Mouse (Mus musculus) limb, embryonic 12.5 days (tissue): Measurements from ENCODE around the gene Fgd6. TPM values are rescaled to one million over a fixed set of nuclear protein-coding genes. Genes with fewer than 3 reads are reported as not detected.

ENCODE experiments used
- ATAC-seq: fragments of 200-750 bp; cut with Nextera tagmentation; 2 replicates; pipeline ENCODE4 v1.8.0; 2017; ENCODE audit warnings: low read depth, moderate TSS enrichment; ENCODE audit not compliant: insufficient number of reproducible peaks, insufficient read depth, low FRiP score, low TSS enrichment
- H3K27ac ChIP-seq: fragments of 300-500 bp; sonication (generic); 2 replicates; pipeline ENCODE4 v1.5.1; 2016; ENCODE audit warnings: mild to moderate bottlenecking, moderate library complexity
- H3K27me3 ChIP-seq: fragments of 300-500 bp; sonication (generic); 2 replicates; pipeline ENCODE4 v1.6.1; 2016; ENCODE audit warnings: mild to moderate bottlenecking, moderate library complexity
- H3K36me3 ChIP-seq: fragments of 300-500 bp; sonication (generic); 2 replicates; pipeline ENCODE4 v1.6.1; 2016; ENCODE audit warnings: mild to moderate bottlenecking, moderate library complexity
- H3K4me1 ChIP-seq: fragments of 300-500 bp; sonication (generic); replicated peaks from 2 replicates; pipeline ENCODE4 v1.6.1; 2016
- H3K4me2 ChIP-seq: fragments of 300-500 bp; sonication (generic); 2 replicates; pipeline ENCODE4 v1.6.1; 2016; ENCODE audit warnings: mild to moderate bottlenecking, moderate library complexity
- H3K4me3 ChIP-seq: fragments of 300-500 bp; sonication (generic); replicated peaks from 2 replicates; pipeline ENCODE4 v1.5.1; 2016; ENCODE audit warnings: mild to moderate bottlenecking
- H3K9ac ChIP-seq: fragments of 300-500 bp; sonication (generic); replicated peaks from 2 replicates; pipeline ENCODE4 v1.6.1; 2016; ENCODE audit warnings: mild to moderate bottlenecking, moderate library complexity
- H3K9me3 ChIP-seq: fragments of 300-500 bp; sonication (generic); 2 replicates; pipeline ENCODE4 v1.6.1; 2016; ENCODE audit warnings: mild to moderate bottlenecking, moderate library complexity
- WGBS: fragments of 180-500 bp; shearing (Covaris S2); methylation state at CpG from one replicate; pipeline ENCODE4 v1.1.7; 2016; 5-methylcytosine and 5-hydroxymethylcytosine counted together
- polyA plus RNA-seq: library from polyadenylated mRNA; unstranded; fragments of >200 nt; fragmentation: Nextera tagmentation; extraction: Ambion mirVana; gene quantifications from 2 replicates; pipeline ENCODE4 v1.2.1, GENCODE M21; 2016

Fgd6 gene
- polyA plus RNA-seq, 1 experiment from 2014 or later: 4.6 TPM

DNA sequence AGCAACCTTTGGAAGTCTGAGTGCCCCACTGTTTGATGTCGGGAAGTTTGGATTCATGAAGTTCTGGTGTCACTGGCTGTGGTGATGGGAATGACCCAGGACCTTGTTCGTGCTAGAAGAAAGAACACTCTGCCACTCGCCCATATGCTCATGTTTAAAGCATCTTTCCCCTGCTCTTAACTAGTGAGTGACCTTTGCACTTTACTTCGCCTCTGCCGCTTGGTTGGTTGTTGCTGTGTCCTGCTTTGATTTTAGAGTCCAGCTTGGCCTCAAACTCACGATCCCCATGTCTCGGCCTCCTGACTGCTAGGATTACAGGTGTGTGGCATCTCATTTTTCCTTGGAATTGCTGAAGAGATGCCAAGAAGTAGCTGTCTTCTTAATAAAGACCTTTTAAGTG, 35.8 kb downstream of the Fgd6 start:
- peaks cover 25% of the 10 kb centered on the region for H3K4me1 ChIP-seq
- 54% methylated on average over 7 of the region's 7 CpGs for WGBS
- H3K4me3 ChIP-seq: no peak overlapping the region
- no peak overlapping the region for H3K9ac ChIP-seq
- ATAC-seq: no peak
- H3K27ac ChIP-seq: peak overlapping the region; percentile 83; the same call in 1 of the 2 replicates
- no peak overlapping the region for H3K4me2 ChIP-seq
- no peaks in the 10 kb centered on the region for H3K27me3 ChIP-seq
- peaks cover 10% of the 10 kb centered on the region; the same call in 1 of the 2 replicates for H3K36me3 ChIP-seq
- H3K9me3 ChIP-seq: 0 out of 2 replicates have a peak, but pooled peaks cover 6% of the 10 kb centered on the region

- ATAC-seq: no peak; the same call in 1 of the 2 replicates
- Histone ChIP-seq H3K27ac (peak overlapping the region; percentile 83), H3K4me1 (peaks cover 25% of the 10 kb centered on the region), H3K27me3 (no peaks in the 10 kb centered on the region), H3K9ac (no peak overlapping the region; the same call in 1 of the 2 replicates), H3K9me3 (0 out of 2 replicates have a peak, but pooled peaks cover 6% of the 10 kb centered on the region), H3K4me3 (no peak overlapping the region), H3K4me2 (no peak overlapping the region), H3K36me3 (peaks cover 10% of the 10 kb centered on the region; the same call in 1 of the 2 replicates)
- 40% methylated on average over 10 of the region's 10 CpGs for WGBS
Measured at GRCm38 (mm10) chr10:94072261-94072915, 36.6 kb downstream of the Fgd6 start.

DNA sequence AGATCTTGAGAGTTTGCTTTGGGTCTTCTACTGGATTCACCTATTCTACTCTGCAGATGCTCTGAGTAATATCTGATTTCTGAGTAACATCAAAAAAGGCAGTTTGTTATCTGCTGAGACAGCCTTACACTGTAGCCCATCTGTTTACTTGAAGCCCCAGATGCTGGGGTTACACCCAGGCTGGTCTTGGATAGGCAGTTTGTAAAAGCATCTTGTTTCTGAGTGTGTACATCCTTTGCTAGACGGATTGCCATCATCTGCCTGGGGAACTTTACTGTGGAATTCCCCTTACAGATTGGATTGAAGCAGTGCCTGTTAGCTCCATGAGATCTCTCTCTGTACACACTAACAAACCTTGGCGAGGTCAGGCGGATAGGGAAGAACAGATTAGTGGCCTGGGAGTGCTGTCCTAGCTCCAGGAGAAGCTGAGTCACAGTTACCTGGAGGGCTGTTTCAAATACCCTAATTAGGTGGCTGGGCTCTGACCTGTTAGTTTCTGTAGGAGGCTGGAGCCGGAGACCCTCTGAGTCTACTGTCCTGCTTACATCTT, 37.2 kb downstream of the Fgd6 start:
- no peak overlapping the region; the same call in 1 of the 2 replicates for H3K9ac ChIP-seq
- H3K4me3 ChIP-seq: no peak overlapping the region
- H3K9me3 ChIP-seq: 0 out of 2 replicates have a peak, but pooled peaks cover 6% of the 10 kb centered on the region
- peak overlapping the region; percentile 83 for H3K27ac ChIP-seq
- no peak for ATAC-seq
- no peak overlapping the region for H3K4me2 ChIP-seq
- 70% methylated on average over 4 of the region's 4 CpGs for WGBS
- peaks cover 25% of the 10 kb centered on the region for H3K4me1 ChIP-seq
- H3K27me3 ChIP-seq: no peaks in the 10 kb centered on the region
- H3K36me3 ChIP-seq: peaks cover 10% of the 10 kb centered on the region; the same call in 1 of the 2 replicates

DNA sequence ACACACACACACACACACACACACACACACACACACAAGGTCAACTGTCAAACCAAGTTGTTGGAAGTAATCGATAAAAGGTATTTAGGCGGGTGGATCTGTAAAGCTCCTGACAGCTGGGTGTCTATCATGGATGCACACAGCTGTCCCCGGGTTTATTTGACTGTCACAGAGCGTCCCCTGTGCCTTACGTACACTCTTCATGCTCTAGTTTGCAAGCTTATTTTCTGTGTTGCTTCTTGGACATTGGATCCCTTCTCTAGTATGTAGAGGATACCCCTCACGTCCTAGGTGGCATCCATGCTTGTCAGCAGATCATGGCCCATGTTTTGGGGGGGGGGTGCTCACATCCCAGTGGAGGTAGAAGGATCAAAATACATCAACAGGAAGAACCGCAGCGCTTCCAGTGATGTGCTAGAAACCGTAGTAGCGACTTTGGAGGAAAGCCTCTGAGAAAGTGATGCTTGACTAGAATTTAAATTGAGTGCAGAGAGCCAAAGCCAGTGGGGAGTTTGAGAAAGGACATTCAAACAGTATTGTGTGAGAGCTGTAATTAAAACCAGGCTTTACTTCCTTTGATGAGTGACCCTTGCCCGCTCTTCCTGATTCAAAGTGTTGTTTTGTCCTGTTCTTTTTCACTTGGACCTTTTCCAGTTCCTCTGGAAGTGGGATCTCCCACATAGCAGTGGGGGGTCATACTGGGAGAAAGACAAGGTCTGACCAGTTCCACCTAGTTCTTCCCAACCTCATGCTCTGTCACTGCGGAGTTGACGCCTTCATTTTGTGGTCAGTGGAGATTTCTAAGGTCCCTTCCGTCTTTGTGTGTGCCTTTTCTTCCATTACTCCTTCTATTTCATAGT, 41.4 kb downstream of the Fgd6 start:
- H3K4me1 ChIP-seq: peaks cover 20% of the 10 kb centered on the region
- H3K9ac ChIP-seq: no peak overlapping the region
- no peak overlapping the region for H3K4me2 ChIP-seq
- ATAC-seq: no peak
- H3K27ac ChIP-seq: peak overlapping the region; percentile 18; the same call in 1 of the 2 replicates
- peaks cover 10% of the 10 kb centered on the region; the same call in 1 of the 2 replicates for H3K36me3 ChIP-seq
- WGBS: 69% methylated on average over 14 of the region's 14 CpGs
- 0 out of 2 replicates have a peak, but pooled peaks cover 6% of the 10 kb centered on the region for H3K9me3 ChIP-seq
- H3K27me3 ChIP-seq: no peaks in the 10 kb centered on the region
- H3K4me3 ChIP-seq: no peak overlapping the region

DNA sequence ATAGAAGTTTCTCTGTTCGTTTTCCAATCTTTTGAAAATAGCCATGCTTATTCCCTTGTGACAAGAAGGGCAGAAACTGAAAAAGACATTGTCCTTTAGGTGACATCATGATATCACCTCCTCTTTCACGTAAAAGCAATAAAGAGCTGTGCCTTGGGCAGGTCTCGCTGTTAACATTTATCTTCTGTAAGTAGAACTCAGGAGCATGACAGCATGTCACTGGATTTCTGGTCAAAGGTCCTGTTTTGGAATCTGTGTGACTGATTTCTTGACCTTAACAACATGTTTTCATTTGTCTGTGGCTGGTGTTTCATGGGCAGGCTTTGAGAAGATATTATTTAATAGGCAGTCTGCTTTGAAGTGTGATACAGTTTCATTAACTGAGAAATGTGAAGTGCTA, 44.9 kb downstream of the Fgd6 start:
- no peaks in the 10 kb centered on the region for H3K9me3 ChIP-seq
- no peaks in the 10 kb centered on the region for H3K27me3 ChIP-seq
- H3K4me1 ChIP-seq: peaks cover 9% of the 10 kb centered on the region; the same call in 1 of the 2 replicates
- no peaks in the 10 kb centered on the region for H3K36me3 ChIP-seq
- no peak overlapping the region for H3K9ac ChIP-seq
- no peak overlapping the region for H3K27ac ChIP-seq
- H3K4me3 ChIP-seq: no peak overlapping the region
- no peak for ATAC-seq
- H3K4me2 ChIP-seq: no peak overlapping the region
- 59% methylated on average over 3 of the region's 3 CpGs for WGBS

- Histone ChIP-seq H3K27ac (peak overlapping the region; percentile 41; the same call in 1 of the 2 replicates), H3K36me3 (no peaks in the 10 kb centered on the region), H3K4me1 (peaks cover 9% of the 10 kb centered on the region; the same call in 1 of the 2 replicates), H3K4me3 (no peak overlapping the region), H3K27me3 (no peaks in the 10 kb centered on the region), H3K9me3 (no peaks in the 10 kb centered on the region), H3K4me2 (no peak overlapping the region), H3K9ac (no peak overlapping the region)
- no peak for ATAC-seq
- WGBS: 54% methylated on average over 7 of the region's 7 CpGs
Measured at GRCm38 (mm10) chr10:94082040-94082734, 46.4 kb downstream of the Fgd6 start.

GRCm38 (mm10) chr10:94086315-94086714, 50.5 kb downstream of the Fgd6 start:
- no peak for ATAC-seq
- H3K9me3 ChIP-seq: 0 out of 2 replicates have a peak, but pooled peaks cover 1% of the 10 kb centered on the region
- H3K27ac ChIP-seq: no peak overlapping the region
- peaks cover 10% of the 10 kb centered on the region; the same call in 1 of the 2 replicates for H3K36me3 ChIP-seq
- H3K4me2 ChIP-seq: no peak overlapping the region
- H3K27me3 ChIP-seq: no peaks in the 10 kb centered on the region
- 85% methylated on average over 8 of the region's 8 CpGs for WGBS
- peaks cover 9% of the 10 kb centered on the region; the same call in 1 of the 2 replicates for H3K4me1 ChIP-seq
- no peak overlapping the region for H3K4me3 ChIP-seq
- no peak overlapping the region for H3K9ac ChIP-seq

DNA sequence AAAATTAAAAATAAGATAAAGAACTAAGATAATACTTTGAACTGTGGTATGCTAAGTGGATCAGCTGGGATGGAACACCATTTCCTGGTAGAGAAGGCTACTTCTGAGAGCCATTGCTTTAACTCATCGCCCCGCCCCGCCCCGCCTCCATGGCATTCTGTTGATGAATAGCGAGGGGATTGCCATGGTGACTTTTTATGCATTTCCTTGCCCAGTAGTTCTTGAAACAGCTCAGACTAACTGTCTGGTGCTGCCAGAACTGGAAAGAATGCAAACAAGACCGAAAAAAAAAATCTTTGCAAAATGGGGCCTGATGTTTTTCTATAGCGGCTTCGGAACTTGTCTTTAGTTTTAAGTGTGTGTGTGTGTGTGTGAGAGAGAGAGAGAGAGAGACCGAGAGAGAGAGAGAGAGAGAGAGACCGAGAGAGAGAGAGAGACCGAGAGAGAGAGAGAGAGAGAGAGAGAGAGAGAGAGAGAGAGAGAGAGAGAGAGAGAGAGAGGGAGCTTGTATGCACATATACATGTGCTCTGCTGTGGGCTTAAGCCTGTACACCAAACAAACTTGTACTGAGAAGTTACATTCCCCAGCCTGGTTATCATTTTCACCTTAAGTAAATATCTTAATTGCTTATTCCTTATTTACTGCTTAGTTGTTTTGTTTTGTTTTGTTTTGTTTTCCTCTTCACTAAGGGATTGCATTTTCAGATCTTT, 51.7 kb downstream of the Fgd6 start:
- no peak overlapping the region for H3K9ac ChIP-seq
- 71% methylated on average over 10 of the region's 11 CpGs for WGBS
- no peak overlapping the region for H3K4me3 ChIP-seq
- H3K36me3 ChIP-seq: peaks cover 20% of the 10 kb centered on the region; the same call in 1 of the 2 replicates
- no peak overlapping the region for H3K4me2 ChIP-seq
- peaks cover under 1% of the 10 kb centered on the region; the same call in 1 of the 2 replicates for H3K4me1 ChIP-seq
- H3K9me3 ChIP-seq: 0 out of 2 replicates have a peak, but pooled peaks cover 4% of the 10 kb centered on the region
- no peak for ATAC-seq
- no peak overlapping the region for H3K27ac ChIP-seq
- no peaks in the 10 kb centered on the region for H3K27me3 ChIP-seq

DNA sequence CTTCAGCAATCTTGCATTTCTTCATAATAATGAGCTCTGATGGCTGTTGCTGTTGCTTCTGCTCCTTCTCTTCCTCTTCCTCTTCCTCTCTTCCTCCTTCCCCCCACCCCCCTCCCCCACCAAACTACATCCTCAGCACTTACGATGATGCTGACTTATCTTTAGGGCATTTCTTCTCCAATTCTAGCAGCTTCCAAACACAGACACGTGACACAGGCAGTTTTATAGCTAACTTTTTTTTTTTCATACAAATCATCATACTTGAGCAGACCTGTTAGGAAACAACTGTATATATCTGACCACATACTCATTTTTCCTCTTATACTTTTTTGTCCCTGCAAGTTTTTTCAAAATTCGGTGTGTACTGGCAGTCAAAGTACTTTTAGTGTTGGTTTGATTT, 54.2 kb downstream of the Fgd6 start:
- WGBS: 89% methylated on average over 3 of the region's 3 CpGs
- H3K36me3 ChIP-seq: peaks cover 21% of the 10 kb centered on the region; the same call in 1 of the 2 replicates
- 0 out of 2 replicates have a peak, but pooled peaks cover 4% of the 10 kb centered on the region for H3K9me3 ChIP-seq
- no peak overlapping the region for H3K9ac ChIP-seq
- H3K4me3 ChIP-seq: no peak overlapping the region
- H3K27ac ChIP-seq: no peak overlapping the region
- no peaks in the 10 kb centered on the region for H3K4me1 ChIP-seq
- H3K27me3 ChIP-seq: no peaks in the 10 kb centered on the region
- ATAC-seq: no peak
- H3K4me2 ChIP-seq: no peak overlapping the region

DNA sequence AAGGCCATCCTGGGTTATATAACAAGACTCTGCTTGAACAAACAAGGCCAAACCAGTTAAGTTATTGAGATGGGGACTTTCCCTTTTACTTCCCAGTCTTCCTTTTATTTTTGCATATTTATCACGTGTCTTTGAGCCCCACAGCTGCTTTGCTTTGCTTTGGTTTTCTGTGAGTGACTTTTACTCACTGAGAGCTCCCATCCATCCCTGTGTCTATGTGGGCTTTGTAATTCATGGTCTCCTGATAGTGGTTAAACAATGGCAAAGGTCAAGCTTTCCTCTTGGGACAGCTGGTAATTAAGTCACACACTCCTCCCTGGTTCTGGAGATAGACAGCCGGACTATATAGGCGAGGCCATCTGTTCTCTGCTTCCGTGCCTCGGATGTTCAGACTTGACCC, 57.7 kb downstream of the Fgd6 start:
- no peak overlapping the region for H3K4me2 ChIP-seq
- no peak overlapping the region for H3K27ac ChIP-seq
- H3K36me3 ChIP-seq: peaks cover 21% of the 10 kb centered on the region; the same call in 1 of the 2 replicates
- ATAC-seq: no peak
- no peaks in the 10 kb centered on the region for H3K27me3 ChIP-seq
- WGBS: 66% methylated on average over 5 of the region's 5 CpGs
- no peak overlapping the region for H3K9ac ChIP-seq
- 0 out of 2 replicates have a peak, but pooled peaks cover 4% of the 10 kb centered on the region for H3K9me3 ChIP-seq
- H3K4me1 ChIP-seq: no peaks in the 10 kb centered on the region
- no peak overlapping the region for H3K4me3 ChIP-seq
